Mouse (Mus musculus) brain, embryonic 14.5 days (tissue): ENCODE results near the gene Fam107a. TPM values are rescaled to one million over a fixed set of nuclear protein-coding genes. Genes with fewer than 3 reads are reported as not detected.
"Not testable (repeated sequence)": the region's sequence is repeated elsewhere in the genome, so short reads cannot be mapped to it uniquely, and the experiment has no call there.

ENCODE experiments used
- DNase-seq: peaks from one replicate; pipeline ENCODE4 v3.0.0-alpha.2; 2011; ENCODE audit warnings: low read depth
- CTCF ChIP-seq: fragments of 200-500 bp; IDR thresholded peaks from 2 replicates; pipeline ENCODE4 v1.5.1; 2012; ENCODE audit warnings: inconsistent platforms, mild to moderate bottlenecking, moderate library complexity, borderline replicate concordance; ENCODE audit not compliant: insufficient read depth, insufficient read length; ENCODE audit errors: extremely low read depth
- POLR2A ChIP-seq: fragments of 200-500 bp; IDR thresholded peaks from 2 replicates; pipeline ENCODE4 v1.6.1; 2012; ENCODE audit warnings: mild to moderate bottlenecking, inconsistent platforms, borderline replicate concordance; ENCODE audit not compliant: poor library complexity, insufficient read depth, insufficient read length, severe bottlenecking; ENCODE audit errors: extremely low read depth
- polyA plus RNA-seq: library from polyadenylated mRNA; depleted of rRNA; stranded (reverse); fragments of >200 nt; gene quantifications from 2 replicates; pipeline ENCODE4 v1.2.3, GENCODE M21; 2012

Gene Fam107a
- polyA plus RNA-seq, 1 experiment: 0.72 TPM

DNA sequence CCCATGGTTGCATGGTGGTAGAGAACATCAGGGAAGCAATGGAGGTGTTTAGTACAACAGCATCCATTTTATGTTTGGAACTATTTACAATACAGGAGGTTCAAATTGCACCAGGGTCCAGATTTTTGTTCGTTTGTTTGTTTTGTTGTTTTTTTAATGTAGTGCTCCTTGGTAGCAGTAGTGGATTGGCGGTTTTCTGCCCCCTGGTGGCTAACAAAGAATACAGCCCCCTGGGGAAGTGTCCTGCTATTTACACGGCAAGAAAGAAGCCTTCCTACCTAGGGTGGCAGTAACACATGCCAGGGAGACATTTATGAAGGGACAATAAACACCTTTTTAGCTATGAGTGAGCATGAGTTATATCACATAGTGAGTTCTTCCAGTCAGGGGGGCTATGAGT is 3.3 kb downstream of the Fam107a start:
- DNase-seq: peak; percentile 40
- peak; percentile 41; the same call in 1 of the 2 replicates for TF ChIP-seq CTCF
- TF ChIP-seq POLR2A: no peak

DNA sequence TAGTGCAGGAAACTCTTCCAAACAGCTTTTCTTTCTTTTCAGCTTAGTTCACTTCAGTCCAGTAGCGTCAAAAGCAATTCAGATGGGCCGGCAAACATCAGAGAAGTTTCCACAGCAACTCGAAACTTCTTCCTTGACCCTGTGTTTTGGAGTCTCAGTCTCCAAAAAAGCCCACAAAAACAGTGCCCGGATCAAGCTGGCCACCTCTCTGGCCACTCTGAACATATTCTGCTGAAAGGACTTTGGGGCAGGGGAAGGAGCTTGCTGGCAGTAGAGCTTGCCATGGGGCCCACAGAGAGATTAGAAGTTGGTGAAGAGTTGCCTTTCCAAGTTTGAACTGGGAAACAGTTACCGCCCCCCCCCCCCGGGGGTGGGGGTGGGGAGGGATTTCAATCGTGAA is 3.9 kb downstream of the Fam107a start:
- no peak for DNase-seq
- TF ChIP-seq POLR2A: no peak
- TF ChIP-seq CTCF: no peak

DNA sequence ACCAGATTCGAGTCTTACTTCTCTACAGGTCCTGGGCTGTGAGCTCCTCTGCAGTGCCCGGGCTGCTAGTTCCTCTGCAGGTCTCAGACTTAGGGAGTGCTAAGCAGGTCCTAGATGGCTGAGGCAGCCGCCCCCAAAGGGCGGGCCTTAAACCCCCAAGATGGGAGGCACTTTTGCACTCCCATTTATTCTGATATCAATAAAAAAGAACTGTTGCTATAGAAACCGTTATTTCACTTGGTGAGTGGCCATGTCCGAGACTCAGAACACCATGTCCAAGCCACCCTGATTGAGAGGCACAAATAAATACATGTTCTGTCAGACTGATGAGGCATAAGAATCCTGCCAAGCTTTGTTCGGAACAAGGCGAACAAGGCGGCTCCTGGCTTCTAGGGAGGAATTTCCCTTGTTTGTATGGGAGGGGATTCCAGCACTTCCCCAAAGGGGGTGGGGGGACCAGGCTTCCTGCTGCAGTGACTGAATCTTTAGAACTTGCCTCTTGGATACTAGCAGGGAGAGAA is 8.1 kb downstream of the Fam107a start:
- DNase-seq: peak; percentile 50
- TF ChIP-seq POLR2A (no peak), CTCF (no peak)

DNA sequence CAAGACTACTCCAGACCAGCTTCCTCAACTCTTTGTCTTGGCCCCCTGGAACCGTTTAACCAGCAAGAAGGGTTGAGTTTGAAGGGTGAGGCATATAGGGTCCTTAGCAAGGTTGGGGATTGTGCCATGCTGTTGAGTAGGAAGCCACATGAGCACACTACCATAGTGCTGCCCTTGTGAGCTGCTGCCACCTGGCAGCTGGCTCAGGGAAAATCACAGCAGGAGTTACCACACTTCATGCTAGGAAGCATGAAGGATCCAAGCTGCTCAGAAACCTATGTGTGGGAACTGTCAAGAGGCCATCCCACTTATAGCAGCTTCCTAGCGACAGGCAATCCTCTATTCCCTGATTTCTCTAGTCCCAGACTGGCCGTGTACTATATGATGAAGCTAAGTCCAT is 9.2 kb downstream of the Fam107a start:
- TF ChIP-seq CTCF: no peak
- no peak for TF ChIP-seq POLR2A
- no peak for DNase-seq

DNA sequence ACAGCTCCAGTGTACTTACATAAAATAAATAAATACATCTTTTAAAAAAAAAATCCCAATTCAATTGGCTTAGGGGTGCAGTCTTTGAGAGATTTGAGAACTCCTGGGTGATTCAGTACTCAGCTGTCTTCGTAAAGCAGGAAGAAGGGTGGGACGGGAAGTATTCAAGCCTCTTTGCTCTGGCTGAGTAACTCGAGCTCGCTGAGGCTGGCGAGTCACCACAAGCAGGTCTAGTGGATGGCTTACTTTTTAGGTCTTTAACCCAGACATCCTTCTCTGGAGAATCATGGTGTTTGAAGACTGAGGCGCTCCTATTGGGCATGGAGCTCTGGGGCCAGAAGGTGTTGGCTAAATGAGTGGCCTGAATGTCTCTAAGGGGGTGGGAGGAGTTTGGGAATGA is 10.9 kb downstream of the Fam107a start:
- no peak for DNase-seq

DNA sequence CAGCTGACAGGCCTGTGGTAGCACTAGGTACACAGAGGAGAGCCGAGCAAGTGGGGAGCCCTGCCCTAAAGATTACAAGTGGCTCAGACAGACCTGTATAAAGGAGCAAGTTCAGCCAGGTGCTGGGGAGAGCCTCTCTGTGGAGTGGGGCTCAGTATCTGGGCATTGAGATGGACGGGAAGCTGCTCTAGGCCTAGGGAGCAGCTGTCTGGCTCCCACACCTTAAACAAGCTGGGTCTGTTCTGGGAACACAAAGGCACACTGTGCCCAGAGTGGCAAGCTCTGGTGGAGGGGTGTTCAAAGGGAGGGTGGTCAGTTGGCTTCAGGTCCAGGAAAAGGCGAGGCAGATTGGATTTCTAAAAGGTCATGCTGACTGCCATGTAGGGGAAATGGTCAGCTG is 12.8 kb downstream of the Fam107a start:
- DNase-seq: no peak
- TF ChIP-seq POLR2A: no peak
- no peak for TF ChIP-seq CTCF

More for the DNA sequence above, 10.9 kb downstream of the Fam107a start:
- TF ChIP-seq POLR2A (no peak), CTCF (no peak)

DNA sequence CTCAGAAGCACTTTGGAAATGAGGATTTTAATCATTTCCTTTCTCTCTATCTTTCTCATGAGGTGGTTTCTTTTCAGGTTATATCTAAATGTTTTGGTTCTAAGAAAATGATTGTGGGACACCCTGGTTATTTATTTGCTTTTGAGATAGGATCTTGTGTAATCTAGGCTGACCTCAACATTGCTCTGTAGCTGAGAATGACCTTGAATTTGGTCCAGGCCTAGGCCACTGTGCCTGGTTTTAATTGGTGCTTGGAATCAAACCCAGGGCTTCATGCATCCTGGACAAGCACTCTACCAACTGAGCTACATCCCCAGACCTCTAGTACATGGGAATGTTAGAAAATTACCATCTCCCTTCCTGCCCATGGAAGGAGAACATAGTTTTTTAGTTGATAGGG is 13.7 kb downstream of the Fam107a start:
- TF ChIP-seq CTCF: no peak
- DNase-seq: no peak

DNA sequence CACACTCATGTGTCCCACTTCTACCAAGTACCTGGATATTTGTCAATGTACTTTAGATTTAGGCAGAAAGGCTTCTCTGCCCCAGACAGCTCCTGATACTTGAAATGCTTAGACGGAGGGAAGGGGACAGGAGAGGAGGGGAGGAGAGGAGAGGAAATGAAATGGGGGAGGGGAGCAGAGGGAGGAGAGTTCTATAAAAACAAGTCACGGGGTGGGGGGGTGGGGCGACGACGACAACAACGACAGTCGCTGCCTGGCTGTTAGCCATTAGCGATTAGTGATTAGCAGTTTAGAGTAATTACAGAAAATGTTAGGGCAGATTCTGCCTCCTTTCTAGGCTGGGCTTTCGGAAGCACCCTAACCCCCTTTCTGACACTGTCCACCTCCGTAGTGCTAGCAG is 15.1 kb downstream of the Fam107a start:
- no peak for TF ChIP-seq POLR2A
- TF ChIP-seq CTCF: no peak
- DNase-seq: peak; percentile 58

DNA sequence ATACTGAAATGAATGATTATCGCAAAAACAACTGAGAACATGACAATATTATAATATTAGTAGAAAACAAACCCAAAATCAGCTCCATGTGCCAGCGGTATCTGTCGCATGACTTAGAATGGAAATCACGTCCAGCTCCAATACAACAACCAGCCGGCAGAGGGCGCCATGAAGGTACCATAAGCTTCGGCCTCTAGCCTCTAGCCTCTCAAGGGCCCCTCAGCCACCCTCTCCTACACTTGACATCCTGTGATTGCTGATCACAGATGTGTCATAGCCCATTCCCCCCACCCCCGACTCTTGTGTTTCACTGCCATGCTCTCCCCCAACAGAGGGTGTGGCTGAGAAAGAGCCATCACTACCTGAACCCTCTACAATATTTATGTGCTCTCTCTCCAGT is 17.5 kb downstream of the Fam107a start:
- peak; percentile 63 for DNase-seq
- TF ChIP-seq CTCF (peak; percentile 60), POLR2A (no peak)

DNA sequence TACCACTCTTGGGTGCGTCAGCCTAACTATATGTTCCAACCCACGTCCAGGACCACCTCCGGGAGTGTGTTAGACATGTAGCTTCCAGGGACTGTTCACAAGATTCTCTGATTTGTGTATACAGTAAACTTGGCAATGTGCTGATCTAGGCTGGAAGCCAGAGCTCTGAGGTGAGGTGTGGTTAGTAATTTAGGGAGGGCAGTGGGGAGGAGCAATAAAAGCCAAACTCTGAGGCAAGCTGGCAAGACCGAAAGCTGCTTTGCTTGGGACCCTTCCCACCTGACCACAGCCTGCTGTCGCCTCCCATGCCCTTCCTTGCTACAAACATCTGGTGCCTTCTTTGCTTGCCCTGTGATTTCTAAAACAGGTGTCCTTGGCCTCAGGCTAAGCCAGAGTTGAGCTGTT is 19.9 kb downstream of the Fam107a start:
- peak; percentile 50 for DNase-seq
- TF ChIP-seq CTCF: no peak
- no peak for TF ChIP-seq POLR2A

DNA sequence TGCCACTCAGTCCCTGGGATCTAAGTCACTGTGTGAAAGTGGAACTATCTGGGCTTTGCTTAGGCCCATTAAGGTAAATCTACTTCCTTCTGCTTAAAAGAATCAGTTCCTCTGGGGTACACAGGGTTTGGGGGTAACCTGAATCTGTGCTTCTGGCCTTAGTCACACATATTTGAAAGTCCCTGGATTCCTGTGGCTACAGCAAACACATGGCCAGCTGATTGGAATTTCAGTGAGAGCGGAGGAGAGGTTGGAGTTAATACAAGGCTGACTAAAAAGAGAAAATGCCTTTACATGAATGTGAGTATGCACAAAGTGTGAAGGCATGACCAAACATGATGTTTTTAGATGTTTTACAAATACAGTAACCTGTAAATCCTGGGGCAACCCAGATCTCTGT is 23.6 kb downstream of the Fam107a start:
- TF ChIP-seq CTCF (no peak), POLR2A (no peak)
- no peak for DNase-seq

DNA sequence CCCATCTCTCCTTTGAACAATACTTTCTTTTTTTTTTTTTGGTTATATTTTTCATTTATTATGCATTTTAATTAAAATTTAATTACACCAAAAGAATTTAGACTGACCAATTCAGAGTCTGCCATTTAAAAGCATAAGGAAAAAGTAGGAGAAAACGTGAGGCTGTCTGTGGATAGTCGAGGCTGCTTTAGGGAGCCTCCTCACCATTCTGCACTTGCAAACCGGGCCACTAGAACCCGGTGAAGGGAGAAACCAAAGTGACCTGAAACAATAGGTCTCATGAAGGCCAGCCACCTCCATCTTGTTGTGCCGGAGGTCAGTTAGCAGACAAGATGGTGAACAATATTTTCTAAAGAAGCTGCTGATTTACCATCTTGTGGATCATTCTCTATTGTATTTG is 31.2 kb downstream of the Fam107a start:
- DNase-seq: not testable (repeated sequence)

DNA sequence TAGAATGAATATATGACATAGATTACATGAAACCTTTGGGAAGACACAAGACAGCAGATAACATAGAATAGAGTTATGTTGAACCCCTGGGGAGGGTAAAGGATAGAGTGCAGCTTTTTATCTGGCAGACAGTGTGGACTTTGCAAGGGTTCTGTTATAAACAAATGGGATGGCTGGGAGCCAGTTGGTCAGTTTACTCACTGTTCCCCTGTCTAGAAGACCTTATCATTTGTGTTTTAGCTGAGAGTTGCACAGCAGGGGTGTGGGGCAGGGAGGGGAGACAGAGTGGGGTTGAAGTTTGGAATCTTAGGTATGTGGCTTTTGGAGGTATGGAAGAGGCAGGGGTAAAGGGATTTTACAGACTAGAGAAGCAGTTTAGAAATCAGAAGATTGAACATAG is 34.0 kb downstream of the Fam107a start:
- TF ChIP-seq POLR2A (no peak), CTCF (no peak)
- DNase-seq: no peak

DNA sequence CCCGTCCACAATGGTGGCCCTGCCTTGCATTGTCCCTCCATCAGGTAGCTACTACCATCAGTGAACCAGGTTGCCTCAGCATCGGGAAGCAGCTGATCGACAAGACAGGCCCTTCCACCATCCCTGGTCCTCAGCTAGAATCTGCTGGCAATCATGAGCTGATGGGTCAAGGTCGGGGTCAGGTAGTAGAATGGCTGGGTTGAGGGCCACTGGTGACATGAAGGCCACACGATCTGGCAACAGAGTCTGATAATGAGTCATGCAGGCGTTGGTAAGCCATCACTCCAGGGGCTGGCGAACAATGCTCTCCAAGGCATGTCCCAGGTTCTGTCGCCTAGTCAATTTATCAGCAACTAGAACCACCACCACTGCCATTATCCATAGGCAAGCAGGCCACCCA is 46.5 kb downstream of the Fam107a start:
- not testable (repeated sequence) for DNase-seq

DNA sequence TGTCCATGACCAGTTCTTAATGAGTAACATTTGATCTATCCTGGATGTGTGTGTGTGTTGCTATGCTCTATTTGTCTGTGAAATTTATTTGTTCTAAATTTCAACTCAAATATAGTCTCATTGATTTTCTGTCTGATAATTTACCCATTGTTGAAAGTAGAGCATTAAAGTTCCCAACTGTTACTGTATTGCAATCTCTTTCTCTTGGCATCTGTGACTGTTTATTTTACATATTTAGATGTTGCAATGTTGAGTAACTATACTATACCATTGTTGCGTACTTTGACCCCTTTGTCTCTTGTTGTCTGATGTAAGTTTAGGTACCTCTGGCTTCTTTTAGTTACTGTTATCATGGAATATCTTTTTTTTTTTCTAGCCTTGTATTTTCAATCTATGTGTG is 53.4 kb downstream of the Fam107a start:
- TF ChIP-seq POLR2A: no peak
- no peak for TF ChIP-seq CTCF
- no peak for DNase-seq
